Mouse (Mus musculus) erythroblast, embryonic 14.5 days (primary cell): ENCODE data around the gene Nkx2-5. TPM values are rescaled to one million over a fixed set of nuclear protein-coding genes. Genes with fewer than 3 reads are reported as not detected.

ENCODE experiments used
- H3K27me3 ChIP-seq: 2 replicates; pipeline ENCODE4 v1.6.1; 2012; ENCODE audit warnings: inconsistent platforms; ENCODE audit not compliant: control insufficient read depth
- H3K36me3 ChIP-seq: 2 replicates; pipeline ENCODE4 v1.6.1; 2012; ENCODE audit warnings: mild to moderate bottlenecking, inconsistent platforms; ENCODE audit not compliant: control insufficient read depth
- H3K4me1 ChIP-seq: 2 replicates; pipeline ENCODE4 v1.6.1; 2012; ENCODE audit warnings: inconsistent platforms; ENCODE audit not compliant: control insufficient read depth
- H3K4me3 ChIP-seq: replicated peaks from 2 replicates; pipeline ENCODE3; 2012; ENCODE audit warnings: moderate library complexity, mild to moderate bottlenecking, inconsistent platforms
- H3K9me3 ChIP-seq: 2 replicates; pipeline ENCODE4 v1.6.1; 2012; ENCODE audit warnings: low read length, inconsistent platforms, mixed read lengths; ENCODE audit not compliant: control insufficient read depth
- GATA1 ChIP-seq: IDR thresholded peaks from 2 replicates; pipeline ENCODE4 v1.6.1; 2012; ENCODE audit warnings: low read length, inconsistent platforms, mixed read lengths
- TAL1 ChIP-seq: IDR thresholded peaks from 3 replicates; pipeline ENCODE4 v1.6.1; 2012; ENCODE audit warnings: low read length, inconsistent platforms, mixed read lengths
- polyA plus RNA-seq: library from polyadenylated mRNA; stranded (reverse); fragments of >175 nt; gene quantifications from 2 replicates; pipeline ENCODE4 v1.2.3, GENCODE M21; 2012

Gene Nkx2-5
- polyA plus RNA-seq, 1 experiment = not detected

GRCm38 (mm10) chr17:26860906-26861305 is 16.1 kb upstream of the Nkx2-5 start:
- no peaks in the 10 kb centered on the region; the same call in 1 of the 2 replicates for H3K9me3 ChIP-seq
- no peak for TF ChIP-seq TAL1
- TF ChIP-seq GATA1 = no peak
- no peak overlapping the region for H3K4me3 ChIP-seq
- peaks cover 62% of the 10 kb centered on the region for H3K27me3 ChIP-seq
- H3K36me3 ChIP-seq = no peaks in the 10 kb centered on the region
- H3K4me1 ChIP-seq = no peaks in the 10 kb centered on the region

DNA sequence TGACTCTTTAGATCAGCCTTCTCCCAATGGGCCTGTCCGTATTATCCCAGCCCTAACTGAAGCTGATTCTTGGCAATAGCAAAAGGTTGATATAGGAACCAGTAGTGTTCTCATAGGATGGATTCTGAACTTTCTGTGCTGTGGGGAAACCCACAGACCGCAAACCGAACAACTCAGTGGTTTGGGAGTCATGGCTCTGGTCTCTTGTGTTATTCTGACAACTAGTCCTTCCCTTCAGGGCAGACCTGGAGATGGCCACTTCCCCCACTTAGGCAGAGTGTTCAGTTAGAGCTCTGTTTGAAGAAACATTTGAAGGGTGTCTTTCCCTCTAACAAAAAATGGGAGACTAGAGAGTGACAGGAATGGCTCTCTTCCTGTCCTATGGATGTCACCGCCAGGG is 7.5 kb upstream of the Nkx2-5 start:
- Histone ChIP-seq H3K36me3 (no peaks in the 10 kb centered on the region), H3K27me3 (peaks cover 98% of the 10 kb centered on the region)

GRCm38 (mm10) chr17:26851136-26851460 is 6.3 kb upstream of the Nkx2-5 start:
- Histone ChIP-seq H3K4me3 (no peak overlapping the region), H3K4me1 (0 out of 2 replicates have a peak, but pooled peaks cover 2% of the 10 kb centered on the region), H3K36me3 (no peaks in the 10 kb centered on the region), H3K9me3 (peaks cover 9% of the 10 kb centered on the region; the same call in 1 of the 2 replicates), H3K27me3 (peaks cover 97% of the 10 kb centered on the region)
- TF ChIP-seq GATA1 (no peak), TAL1 (no peak)

More for the DNA sequence above, 7.5 kb upstream of the Nkx2-5 start:
- Histone ChIP-seq H3K4me3 (no peak overlapping the region), H3K4me1 (0 out of 2 replicates have a peak, but pooled peaks cover 2% of the 10 kb centered on the region), H3K9me3 (peaks cover 9% of the 10 kb centered on the region; the same call in 1 of the 2 replicates)
- TF ChIP-seq GATA1 (no peak), TAL1 (no peak)

- Histone ChIP-seq H3K27me3 (peaks cover 97% of the 10 kb centered on the region), H3K4me1 (0 out of 2 replicates have a peak, but pooled peaks cover 2% of the 10 kb centered on the region), H3K36me3 (no peaks in the 10 kb centered on the region), H3K4me3 (no peak overlapping the region), H3K9me3 (peaks cover 9% of the 10 kb centered on the region; the same call in 1 of the 2 replicates)
- TF ChIP-seq GATA1 = no peak
- no peak for TF ChIP-seq TAL1
These were observed 5.7 kb upstream of the Nkx2-5 start for GRCm38 (mm10) chr17:26850358-26851135.

- Histone ChIP-seq H3K27me3 (peaks cover 97% of the 10 kb centered on the region), H3K36me3 (no peaks in the 10 kb centered on the region), H3K4me3 (no peak overlapping the region), H3K9me3 (peaks cover 9% of the 10 kb centered on the region; the same call in 1 of the 2 replicates), H3K4me1 (0 out of 2 replicates have a peak, but pooled peaks cover 2% of the 10 kb centered on the region)
- TF ChIP-seq GATA1 = no peak
These were observed 5.0 kb upstream of the Nkx2-5 start for GRCm38 (mm10) chr17:26849746-26850357.

DNA sequence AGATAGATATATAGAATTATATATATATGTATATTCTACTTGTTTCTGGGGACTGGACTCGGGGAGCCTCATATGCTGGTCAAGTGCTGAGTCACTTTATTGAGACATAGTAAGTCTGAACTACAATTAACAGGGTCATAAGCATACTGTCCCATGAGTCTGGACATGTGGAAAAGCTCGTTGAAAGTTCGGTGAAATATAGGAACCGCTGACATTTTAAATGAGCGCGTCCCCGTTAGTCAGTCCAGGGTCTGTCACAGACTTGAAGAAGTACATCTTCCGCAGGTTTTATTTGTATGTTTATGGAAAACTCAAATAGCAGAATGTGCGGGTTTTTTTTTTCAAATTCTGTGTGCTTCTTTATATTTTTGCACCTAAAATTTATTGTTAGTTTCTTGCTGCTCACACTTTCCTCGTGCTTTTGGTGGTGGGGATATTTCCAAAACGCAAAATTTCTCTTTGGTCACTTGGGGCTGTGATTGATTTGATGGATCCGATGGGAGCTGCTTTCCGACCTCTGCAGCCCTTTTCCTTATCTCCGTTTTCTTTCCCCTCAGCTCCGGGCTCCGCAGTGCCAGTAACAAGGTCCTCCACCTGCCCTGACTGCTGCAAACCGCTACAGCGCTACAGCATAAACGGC is 4.4 kb upstream of the Nkx2-5 start:
- H3K27me3 ChIP-seq = peaks cover 97% of the 10 kb centered on the region
- H3K36me3 ChIP-seq = no peaks in the 10 kb centered on the region
- peaks cover 9% of the 10 kb centered on the region; the same call in 1 of the 2 replicates for H3K9me3 ChIP-seq
- no peak overlapping the region for H3K4me3 ChIP-seq
- 0 out of 2 replicates have a peak, but pooled peaks cover 2% of the 10 kb centered on the region for H3K4me1 ChIP-seq
- TF ChIP-seq GATA1 = no peak
- TF ChIP-seq TAL1 = no peak

DNA sequence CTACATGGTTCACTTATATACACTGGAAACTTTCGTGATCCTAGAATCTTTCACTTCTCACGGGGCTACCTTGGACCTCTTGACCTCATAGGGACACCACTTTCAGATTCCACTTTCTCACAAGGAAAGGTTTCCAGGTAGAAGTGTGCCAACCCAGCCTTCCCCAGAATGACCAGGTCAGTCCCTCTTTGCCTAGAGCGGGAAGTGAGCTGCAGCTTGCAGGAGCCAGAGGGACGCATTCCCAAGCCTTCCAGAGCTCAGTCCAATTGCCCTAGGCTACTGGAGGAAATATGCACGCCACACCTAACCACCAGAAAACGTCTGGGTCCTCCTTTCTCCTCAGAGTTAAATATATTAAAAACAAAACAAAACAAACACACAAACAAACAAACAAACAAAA is 3.4 kb upstream of the Nkx2-5 start:
- H3K36me3 ChIP-seq = no peaks in the 10 kb centered on the region
- no peak for TF ChIP-seq TAL1
- TF ChIP-seq GATA1 = no peak
- peaks cover 9% of the 10 kb centered on the region; the same call in 1 of the 2 replicates for H3K9me3 ChIP-seq
- H3K27me3 ChIP-seq = peaks cover 97% of the 10 kb centered on the region
- 0 out of 2 replicates have a peak, but pooled peaks cover 2% of the 10 kb centered on the region for H3K4me1 ChIP-seq
- no peak overlapping the region for H3K4me3 ChIP-seq

DNA sequence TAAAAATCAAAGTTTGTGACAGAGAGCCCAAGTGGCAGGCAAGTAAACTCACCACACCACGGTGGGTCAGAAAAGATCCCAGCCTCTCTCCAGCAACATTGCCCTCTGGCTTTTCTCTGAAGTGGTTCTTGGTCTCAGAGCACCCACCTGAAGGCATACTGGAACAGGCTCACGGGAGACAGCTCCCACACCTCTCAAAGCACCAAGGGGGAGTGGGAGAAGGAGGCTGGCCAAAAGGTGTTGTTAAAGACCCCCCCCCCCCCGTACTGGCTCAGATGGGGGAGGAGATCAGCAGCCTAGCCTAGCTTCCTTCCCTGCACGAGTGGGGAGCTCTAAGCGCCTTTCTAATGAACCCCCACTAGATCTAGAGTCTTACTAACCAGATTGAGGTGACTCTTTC is 3.0 kb upstream of the Nkx2-5 start:
- peaks cover 97% of the 10 kb centered on the region for H3K27me3 ChIP-seq
- 0 out of 2 replicates have a peak, but pooled peaks cover 2% of the 10 kb centered on the region for H3K4me1 ChIP-seq
- H3K9me3 ChIP-seq = peaks cover 9% of the 10 kb centered on the region; the same call in 1 of the 2 replicates
- no peak for TF ChIP-seq GATA1
- TF ChIP-seq TAL1 = no peak
- H3K36me3 ChIP-seq = no peaks in the 10 kb centered on the region
- no peak overlapping the region for H3K4me3 ChIP-seq

GRCm38 (mm10) chr17:26846411-26846810 is 1.6 kb upstream of the Nkx2-5 start:
- Histone ChIP-seq H3K4me3 (no peak overlapping the region), H3K9me3 (peaks cover 9% of the 10 kb centered on the region; the same call in 1 of the 2 replicates), H3K36me3 (no peaks in the 10 kb centered on the region), H3K27me3 (peaks cover 97% of the 10 kb centered on the region), H3K4me1 (0 out of 2 replicates have a peak, but pooled peaks cover 2% of the 10 kb centered on the region)
- TF ChIP-seq GATA1 = no peak
- no peak for TF ChIP-seq TAL1
